Mouse (Mus musculus) lung, postnatal 0 days (tissue): ENCODE measurements at regions not wholly inside any gene's neighbourhood (a gene's known extent, or its start where the extent isn't known, plus 50 kb on each side); places are given as distances from the start of the nearest gene placed in this dataset.
"Not testable (repeated sequence)": the region's sequence is repeated elsewhere in the genome, so short reads cannot be mapped to it uniquely, and the experiment has no call there.

Source experiments
- CTCF ChIP-seq: IDR thresholded peaks from 2 replicates; pipeline ENCODE4 v1.5.1; 2016; ENCODE audit warnings: antibody characterized with exemption, mild to moderate bottlenecking
- EP300 ChIP-seq: IDR thresholded peaks from 2 replicates; pipeline ENCODE4 v1.6.1; 2016; ENCODE audit warnings: antibody characterized with exemption, mild to moderate bottlenecking, control low read depth

- not testable (repeated sequence) for TF ChIP-seq EP300, CTCF
These were observed 107.1 kb upstream of the Fbxl4 start for GRCm38 (mm10) chr4:22250276-22250675.
